Mouse (Mus musculus): ENCODE results near the gene Polr2b.

The Polr2b gene

GRCm38 (mm10) chr5:77292803-77293522, 17.0 kb upstream of the Polr2b start:
- peak; percentile 69 for DNase-seq (ENCODE audit: extremely low read depth, low read depth)

DNA sequence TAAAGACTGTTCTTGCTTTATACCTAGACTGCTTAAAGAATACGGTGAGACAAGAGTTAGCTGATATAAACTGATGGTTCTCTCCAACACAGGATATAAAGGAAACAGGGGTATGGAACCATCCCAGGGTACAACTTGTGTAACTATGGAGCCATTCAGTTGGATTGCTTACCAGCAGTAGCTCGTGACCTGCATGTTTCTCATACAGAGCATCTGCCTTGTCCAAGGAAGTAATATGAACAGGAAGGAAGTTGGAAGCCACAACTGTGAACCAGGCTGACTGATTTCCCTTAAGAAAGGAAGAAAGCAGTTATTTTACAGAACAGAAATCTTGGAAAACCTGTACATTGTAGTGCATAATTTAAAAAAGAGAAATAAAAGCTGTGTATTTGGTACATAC, 10.5 kb upstream of the Polr2b start:
- DNase-seq (ENCODE audit: extremely low read depth, low read depth): no peak

DNA sequence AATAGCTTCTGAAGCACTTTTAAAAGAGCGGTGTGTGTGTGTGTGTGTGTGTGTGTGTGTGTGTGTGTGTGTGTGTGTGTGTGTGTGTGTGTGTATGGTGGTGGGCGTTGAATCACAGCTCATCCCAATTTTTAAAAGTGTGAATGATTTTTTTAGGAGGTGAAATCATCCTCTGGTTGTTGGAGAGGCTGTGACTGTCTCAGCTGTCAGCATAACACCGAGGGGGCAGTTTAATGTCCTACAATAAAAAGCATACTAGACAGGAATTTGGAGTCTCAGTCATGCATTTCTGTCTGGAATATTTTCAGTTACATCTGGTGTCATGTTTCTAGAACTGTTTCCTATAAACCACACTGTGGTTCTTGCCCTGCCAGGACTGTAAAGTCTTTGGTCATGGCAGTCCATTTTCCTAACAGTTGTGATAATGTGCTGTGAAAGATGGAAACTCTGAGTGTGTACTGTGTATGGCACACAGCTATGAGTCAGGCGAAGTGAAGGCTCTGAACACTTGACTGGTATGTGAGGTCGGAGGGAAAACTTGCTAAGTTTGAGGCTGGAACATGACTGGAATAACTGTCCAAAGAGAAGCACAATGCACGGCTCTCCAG, 8.5 kb upstream of the Polr2b start:
- DNase-seq (ENCODE audit: extremely low read depth, low read depth): no peak

GRCm38 (mm10) chr5:77307821-77308553, 2.0 kb upstream of the Polr2b start:
- DNase-seq (ENCODE audit: extremely low read depth, low read depth): peak; percentile 36

GRCm38 (mm10) chr5:77309051-77309906, 668 bp upstream of the Polr2b start:
- no peak for DNase-seq (ENCODE audit: extremely low read depth, low read depth)

GRCm38 (mm10) chr5:77314206-77314605, 4.3 kb downstream of the Polr2b start:
- DNase-seq (ENCODE audit: extremely low read depth, low read depth): no peak

- DNase-seq (ENCODE audit: extremely low read depth, low read depth): no peak
Measured at GRCm38 (mm10) chr5:77314986-77315385, 5.0 kb downstream of the Polr2b start.

DNA sequence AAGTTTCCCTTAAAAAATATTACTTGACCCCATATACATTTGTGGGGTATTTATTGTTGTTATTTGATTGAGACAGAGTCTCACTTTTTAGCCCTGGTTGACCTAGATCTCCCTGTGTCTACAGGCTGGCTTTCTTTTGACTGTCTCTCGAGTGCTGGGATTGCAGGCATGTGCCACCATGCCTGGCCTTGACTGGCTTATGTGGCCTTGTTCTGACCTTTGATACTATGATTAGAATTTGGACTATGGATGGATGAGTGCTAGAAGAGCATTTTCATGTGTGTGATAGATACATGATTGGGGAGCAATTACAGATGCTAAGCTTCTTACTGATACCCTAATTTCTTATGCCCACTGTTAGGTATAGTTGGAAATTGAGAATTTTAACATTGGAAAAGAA, 15.0 kb downstream of the Polr2b start:
- DNase-seq (ENCODE audit: extremely low read depth, low read depth): no peak

DNA sequence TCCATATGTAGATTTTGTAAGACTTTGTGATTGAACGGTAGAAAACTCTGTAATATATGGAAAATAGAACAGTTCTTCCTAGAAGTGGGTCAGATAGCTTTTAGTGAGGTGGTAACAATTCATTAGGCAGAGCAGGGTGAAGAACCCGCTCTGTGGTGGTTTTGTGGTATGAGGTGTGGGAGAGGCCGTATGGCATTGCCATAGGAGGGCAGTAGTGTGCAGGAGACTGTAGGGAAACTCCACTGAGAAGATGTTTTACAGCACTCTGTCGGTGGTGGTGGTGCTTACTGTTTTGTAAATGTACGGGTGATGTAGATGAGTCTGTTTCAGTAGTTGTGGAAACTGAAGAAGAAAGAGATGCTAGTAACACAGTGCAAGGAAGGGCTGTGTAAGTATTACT, 20.2 kb downstream of the Polr2b start:
- no peak for DNase-seq (ENCODE audit: extremely low read depth, low read depth)

- DNase-seq (ENCODE audit: extremely low read depth, low read depth): no peak
Measured at GRCm38 (mm10) chr5:77340033-77340432, 30.1 kb downstream of the Polr2b start.

DNA sequence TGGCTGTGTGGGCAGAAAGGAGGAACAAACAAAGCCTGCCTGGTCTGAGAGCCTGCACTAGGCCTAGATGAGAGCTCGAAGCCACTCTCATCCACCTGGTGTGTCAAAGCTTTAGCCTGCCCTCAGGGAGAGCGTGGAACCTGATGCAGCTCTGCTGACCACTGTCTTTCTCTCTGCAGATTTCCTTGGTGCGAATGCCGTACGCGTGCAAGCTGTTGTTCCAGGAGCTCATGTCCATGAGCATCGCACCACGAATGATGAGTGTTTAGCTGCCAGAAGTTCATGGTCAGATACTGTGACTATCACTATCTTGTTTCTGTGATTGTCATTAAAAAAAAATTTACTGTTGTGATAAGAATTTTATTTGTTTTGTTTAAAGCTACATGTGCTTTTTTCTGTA, 39.0 kb downstream of the Polr2b start:
- no peak for DNase-seq (ENCODE audit: extremely low read depth, low read depth)

GRCm38 (mm10) chr5:77349971-77350658, 40.2 kb downstream of the Polr2b start:
- DNase-seq (ENCODE audit: extremely low read depth, low read depth): no peak

GRCm38 (mm10) chr5:77351691-77352090, 41.7 kb downstream of the Polr2b start:
- no peak for DNase-seq (ENCODE audit: extremely low read depth, low read depth)

GRCm38 (mm10) chr5:77354361-77354787, 44.4 kb downstream of the Polr2b start:
- DNase-seq (ENCODE audit: extremely low read depth, low read depth): peak; percentile 61

GRCm38 (mm10) chr5:77355307-77356265, 45.6 kb downstream of the Polr2b start:
- DNase-seq (ENCODE audit: extremely low read depth, low read depth): no peak

- DNase-seq (ENCODE audit: extremely low read depth, low read depth): no peak
Measured at GRCm38 (mm10) chr5:77357405-77358149, 47.6 kb downstream of the Polr2b start.

- no peak for DNase-seq (ENCODE audit: extremely low read depth, low read depth)
Measured at GRCm38 (mm10) chr5:77358347-77358746, 48.4 kb downstream of the Polr2b start.

- DNase-seq (ENCODE audit: extremely low read depth, low read depth): no peak
Measured at GRCm38 (mm10) chr5:77359971-77360370, 50.0 kb downstream of the Polr2b start.

DNA sequence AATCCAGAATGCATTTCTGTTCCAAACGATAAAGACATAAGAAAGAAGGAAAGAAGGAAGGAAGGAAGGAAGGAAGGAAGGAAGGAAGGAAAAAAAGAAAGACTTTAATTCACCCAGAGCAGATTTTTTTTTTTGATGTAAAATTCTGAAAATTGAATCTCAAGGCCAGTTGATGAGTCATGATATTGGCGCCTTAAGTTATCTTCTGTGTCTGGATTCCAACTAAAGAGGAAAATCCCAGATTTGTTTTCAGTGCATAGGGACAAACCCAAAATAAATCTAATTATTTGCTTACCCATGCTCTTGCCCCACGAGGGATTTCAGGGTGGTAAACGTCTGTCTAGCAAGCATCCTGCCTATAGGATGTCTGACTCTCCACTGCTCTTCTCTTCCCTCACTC, 51.1 kb downstream of the Polr2b start:
- no peak for DNase-seq (ENCODE audit: extremely low read depth, low read depth)

Data from MEL-GATA-1-ER (cell line).